Mouse (Mus musculus) thymus, postnatal 4 days (tissue): Measurements from ENCODE around the gene Taco1.
A peak's percentile ranks its signal among the peaks of the same experiment; 100 is the strongest.

ENCODE experiments used
- DNase-seq: peaks from one replicate; pipeline ENCODE4 v3.0.0; 2021

The Taco1 gene

DNA sequence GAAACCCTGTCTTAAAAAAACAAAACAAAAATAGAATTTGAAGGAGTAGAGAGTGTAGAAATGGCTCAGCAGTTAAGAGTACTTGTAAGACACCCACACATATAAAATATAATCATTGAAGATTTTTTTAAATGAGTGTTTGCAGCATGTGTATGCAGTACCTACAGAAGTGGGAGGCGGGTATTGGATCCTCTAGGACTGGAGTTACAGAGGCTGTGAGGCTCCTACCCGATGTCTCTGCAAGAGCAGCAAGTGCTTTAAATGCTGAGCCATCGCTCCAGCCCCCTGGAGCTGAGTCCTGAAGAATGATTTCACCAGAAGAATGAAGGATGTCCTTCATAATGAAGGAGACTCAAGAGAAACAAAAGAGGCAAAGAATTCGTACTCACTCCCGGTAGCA lies 2.1 kb upstream of the Taco1 start:
- DNase-seq = no peak

DNA sequence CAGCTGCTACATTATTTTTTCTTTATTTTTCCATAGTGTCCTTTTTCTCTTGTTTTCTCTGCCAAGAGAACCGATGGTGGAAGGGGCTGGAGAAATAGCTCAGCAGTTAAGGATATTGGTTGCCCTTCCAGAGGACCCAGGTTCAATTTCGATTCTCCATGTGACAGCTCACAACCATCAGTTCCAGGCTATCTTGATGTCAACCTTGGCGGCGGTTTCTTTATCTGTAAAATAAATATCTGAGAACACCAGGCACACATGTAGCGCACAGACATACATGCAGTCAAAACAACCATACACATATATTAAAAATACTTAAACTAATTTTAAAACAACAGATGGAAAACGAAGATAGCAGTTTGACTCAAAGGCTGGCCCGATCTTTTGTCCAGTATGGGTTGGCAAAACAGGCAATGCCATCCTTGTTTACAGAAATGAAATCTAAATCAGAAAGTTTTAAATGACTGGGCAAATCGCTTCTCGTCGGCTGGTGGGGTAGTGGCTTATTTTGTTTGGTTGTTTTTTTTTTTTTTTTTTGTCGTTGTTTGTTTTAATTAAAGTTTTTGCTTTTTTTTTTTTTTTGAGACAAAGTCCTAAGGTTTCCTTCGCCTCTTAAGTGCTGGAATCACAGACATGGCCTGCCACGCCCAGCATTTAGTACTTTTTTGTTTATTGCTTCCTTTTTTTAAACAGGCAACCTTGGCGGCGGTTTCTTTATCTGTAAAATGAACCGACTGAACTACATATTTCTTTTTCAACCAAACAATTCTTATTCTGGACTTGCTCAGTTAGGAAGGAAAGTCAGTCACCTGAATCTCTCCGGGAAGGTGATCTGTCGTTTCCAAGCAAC lies 563 bp upstream of the Taco1 start:
- no peak for DNase-seq

DNA sequence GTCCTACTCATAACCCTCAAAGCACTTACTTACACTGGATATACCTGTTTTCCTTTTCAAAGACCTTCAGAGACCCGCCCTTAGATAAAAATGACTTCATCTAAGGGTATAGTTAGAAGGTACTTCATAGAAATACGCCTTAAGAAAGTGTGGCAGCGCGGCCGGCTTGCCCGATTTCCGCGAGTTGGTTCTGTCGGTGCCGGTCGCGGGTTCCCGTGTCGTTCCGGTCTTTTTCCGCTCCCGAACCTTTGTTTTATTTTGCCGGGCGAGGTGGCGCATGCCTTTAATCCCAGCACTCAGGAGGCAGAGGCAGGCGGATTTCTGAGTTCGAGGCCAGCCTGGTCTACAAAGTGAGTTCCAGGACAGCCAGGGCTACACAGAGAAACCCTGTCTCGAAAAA lies 755 bp downstream of the Taco1 start:
- DNase-seq = peak; percentile 80

DNA sequence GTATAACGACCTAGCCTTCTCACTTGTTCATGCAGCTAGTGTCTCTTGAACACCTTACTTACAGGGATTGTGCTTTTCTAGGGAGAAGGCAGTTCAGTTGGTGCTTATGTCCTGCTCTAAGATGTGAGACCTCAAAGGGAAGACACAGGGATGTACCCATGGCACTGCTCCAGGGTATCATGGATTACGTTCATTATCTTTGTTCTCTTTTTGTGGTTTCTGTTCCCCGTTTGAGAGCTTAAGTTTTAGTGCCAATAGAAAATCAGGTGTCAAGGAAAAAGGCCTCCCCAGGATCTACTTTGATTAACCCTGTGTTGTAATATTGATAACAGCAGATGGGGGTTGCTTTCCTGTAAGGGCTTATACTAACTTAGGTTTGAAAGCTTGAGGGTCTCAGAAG lies 7.9 kb downstream of the Taco1 start:
- DNase-seq = no peak

DNA sequence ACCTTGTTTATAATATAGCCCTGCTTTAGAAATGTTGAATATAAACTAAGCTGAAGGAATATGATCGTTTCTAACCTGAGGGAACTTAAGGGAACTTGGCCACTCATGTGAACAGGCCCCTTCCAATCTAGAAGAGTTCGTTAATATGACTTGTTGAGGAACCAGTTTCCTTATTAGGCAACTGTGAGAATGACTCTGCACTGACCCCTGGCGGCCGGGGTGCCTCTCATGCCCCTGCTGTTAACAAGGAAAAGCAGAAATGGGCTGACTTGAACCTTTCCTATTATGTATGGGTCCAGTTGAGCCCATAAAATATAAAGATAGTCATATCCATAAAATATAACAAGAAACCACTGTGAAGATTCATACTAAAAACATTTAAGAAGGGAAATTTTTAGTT lies 10.5 kb downstream of the Taco1 start:
- DNase-seq = peak; percentile 92

DNA sequence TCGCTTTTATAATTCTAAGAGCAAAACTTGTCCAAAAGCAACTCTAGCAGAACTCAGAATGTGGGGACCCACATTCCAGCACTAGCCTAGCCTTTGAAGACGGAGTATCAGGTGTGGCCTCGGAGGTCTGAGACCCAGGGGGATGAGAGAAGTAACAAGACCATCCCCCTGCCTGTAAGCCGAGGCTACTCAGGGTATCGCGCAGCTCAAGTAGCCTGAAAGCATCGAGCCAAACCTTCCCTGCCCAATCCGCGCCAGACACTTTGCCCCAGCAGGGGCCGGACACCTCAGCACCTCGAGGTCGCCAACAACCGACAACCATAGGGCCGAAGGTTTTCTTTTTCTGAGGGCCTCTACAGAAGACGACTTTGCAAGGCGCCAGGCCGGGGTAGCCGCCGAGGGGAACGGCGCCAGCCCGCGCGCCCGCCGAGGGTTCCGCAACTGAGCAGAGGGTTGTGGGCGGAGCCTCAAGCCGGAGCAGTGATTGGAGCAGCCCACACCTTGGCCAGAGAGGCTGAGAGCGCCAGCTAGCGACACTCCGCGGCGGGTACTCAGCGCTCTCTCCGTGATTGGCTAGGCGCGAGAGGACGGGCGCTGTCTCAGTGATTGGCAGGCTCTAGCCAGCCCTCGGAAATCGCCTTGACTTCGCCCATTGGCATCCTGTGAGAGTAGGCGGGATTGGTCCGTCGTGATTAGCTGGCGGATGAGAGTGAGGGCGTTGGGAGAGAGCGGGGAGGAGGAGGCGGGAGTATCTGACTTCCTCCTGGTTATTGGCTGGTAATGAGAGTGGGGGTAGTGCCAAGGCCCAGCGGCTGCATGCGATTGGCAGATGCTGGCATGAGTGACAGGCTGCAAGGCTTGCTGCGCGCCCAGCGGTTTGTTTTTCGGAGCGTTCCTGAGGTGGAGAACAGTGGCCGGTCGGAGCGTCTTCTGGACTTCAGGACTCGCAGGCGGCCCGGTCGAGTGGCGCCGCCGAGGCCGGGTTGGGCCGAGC lies 18.1 kb downstream of the Taco1 start, which contains the start of gene Map3k3:
TSS of gene Map3k3 (plus strand) at position 906 of the 994 bp plus-strand sequence.
- DNase-seq = peak; percentile 99

DNA sequence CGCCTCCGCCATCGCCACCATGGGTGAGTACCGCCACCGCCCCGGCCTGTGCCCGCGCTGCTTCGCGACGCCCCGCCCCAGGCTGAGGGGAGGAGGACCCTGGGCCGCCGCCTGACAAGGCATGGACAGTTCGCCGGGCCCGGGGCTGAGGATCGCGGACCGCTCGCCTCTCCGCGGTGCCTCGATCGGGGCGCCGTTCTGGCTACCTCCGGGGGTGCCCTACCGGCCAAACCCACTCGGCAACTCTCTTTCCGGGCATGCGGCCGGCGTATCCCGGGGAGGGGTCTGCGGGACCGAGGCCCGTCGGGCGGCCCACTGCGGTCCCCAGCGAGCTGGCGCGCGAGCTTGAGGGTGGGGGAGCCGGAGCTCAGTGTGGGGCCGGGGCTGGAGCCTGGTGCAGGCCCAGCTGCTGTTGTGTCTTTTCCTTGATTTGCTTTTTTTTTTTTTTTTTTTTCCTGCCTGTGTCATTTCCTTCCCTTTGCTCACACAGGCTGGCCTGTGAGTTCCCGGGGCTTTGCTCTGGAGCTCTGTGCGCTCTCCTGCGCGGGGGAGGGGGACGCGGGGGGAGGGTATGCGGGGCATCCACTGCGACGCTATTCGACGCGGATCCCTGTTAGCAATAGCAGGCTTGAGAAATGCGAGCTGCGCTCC lies 19.2 kb downstream of the Taco1 start:
- DNase-seq = peak; percentile 84

DNA sequence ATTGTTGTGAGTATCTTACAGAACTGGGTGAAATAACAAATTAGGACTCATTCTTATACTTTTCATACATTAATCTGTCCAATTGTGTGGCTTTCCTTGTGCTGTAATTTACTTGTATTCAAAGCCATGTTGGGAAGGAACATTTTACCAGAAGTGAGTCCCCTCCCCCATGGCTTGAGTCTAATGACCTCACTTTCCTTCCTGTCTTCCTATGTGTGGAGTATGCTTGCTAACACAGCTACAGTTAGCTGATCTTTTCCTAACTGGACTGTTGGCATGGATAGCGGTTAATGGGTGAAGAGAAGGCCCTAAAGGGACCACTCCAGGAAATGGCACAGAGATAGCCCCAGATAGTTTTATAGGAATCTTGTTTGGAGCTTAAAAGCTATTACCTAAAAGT lies 32.4 kb downstream of the Taco1 start:
- no peak for DNase-seq

DNA sequence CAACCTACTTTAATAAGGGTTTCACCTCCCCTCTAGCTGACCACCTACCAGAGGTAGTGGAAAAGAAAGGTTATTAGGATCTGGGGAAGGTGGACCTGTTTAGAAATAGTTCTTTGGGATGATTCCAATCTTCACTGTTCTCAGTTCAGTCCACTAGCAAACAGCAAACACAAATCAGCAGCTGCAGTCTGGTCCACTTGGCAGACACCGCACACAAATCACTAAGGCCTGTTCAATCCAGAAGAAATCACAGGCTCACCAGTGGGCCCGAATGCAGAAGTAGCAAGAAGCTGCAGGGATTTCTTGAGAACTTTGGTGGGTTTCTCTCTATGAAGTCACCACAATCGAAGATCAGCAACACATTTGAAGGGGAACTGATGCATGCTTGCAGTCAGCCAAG lies 37.0 kb downstream of the Taco1 start:
- DNase-seq = no peak

DNA sequence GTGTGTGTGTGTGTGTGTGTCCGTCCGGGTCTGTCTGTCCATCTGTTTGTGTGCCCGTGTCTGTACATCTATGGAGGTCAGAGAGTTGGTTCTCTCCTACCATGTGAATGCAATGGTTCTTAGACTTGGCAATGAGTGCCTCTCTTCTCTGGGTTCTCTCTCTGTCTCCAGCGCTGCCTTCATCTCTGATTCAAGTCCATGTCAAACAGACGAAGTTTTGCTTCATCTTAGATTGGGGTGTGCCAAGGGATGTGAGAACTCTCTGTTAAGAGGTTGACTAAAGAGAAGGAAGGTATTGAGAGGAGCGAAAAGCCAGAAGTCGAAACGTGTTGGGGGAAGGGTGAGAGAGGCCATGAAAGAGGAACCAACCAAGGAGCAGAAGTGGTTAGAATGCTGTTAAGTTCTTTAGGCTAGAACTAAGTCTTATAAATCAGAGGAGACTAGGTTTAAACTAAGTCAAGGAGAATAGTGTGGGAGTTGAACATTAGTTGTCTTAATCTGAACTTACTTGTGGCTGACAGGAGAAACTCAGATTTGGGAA lies 40.3 kb downstream of the Taco1 start:
- peak; percentile 20 for DNase-seq

DNA sequence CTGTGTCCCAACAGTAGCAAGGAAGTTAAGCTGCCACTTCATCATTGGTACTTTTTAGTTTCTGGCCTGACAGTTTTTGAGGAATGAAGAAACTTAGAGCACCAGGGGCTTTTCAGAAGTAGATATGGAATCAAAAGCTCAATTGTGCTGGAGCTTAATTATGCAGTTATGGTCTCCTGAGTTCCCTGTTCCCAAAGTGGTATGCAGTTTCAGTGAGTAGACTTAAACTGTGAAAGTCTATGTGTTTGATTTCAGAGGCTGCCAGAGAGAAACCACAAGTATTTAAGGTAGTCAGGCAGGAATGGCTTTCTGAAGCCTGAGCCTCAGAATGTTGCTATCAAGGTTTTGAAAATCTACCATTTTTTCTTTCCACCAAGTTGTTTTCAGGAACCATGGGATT lies 45.8 kb downstream of the Taco1 start:
- DNase-seq = no peak

DNA sequence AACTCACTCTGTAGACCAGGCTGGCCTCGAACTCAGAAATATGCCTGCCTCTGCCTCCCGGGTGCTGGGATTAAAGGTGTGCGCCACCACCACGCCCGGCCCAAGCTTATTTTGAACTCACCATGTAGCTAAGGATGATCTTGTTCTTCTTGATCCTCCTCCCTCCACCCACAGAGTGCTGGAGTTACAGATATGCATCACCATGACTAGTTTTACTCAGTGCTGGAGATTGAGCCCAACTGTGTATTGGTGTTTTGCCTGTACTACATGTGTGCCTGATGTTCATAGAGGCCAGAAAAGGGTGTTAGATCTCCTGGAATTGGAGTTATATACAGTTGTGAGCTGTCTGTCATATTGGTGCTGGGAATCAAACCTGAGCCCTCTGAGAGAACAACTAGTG lies 56.4 kb downstream of the Taco1 start:
- DNase-seq = no peak

DNA sequence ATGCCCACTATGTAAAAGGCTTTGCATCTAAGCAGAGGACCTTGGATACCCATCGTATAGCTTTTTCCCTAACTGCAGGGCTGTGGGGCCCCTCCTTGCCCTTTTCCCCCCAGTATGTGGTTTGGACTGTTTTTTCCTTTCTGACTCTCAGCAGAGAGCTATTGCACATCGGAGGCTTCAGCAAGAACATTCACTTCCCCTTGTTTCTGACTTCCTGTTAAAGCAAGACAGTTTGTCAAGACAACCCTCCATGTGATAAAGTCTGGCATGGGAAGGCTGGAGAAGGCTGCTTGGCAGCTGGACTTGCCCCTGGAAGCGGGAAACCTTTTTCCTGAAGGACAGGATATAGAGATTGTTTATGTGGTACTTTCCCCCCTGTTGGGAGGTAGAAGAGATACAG lies 56.9 kb downstream of the Taco1 start:
- peak; percentile 36 for DNase-seq
